8 mouse cellular contexts compared by ENCODE assay signal in genomic region chr1:178317275-178318001, GRCm38 (mm10). TPM values are rescaled to one million over a fixed set of nuclear protein-coding genes. Genes with fewer than 3 reads are reported as not detected.
DNase-seq lines count a peak whose midpoint lies in the region; ATAC-seq and TF ChIP-seq lines count a peak whose summit lies in the region.

No protein-coding gene starts in this region.

- peak overlapping the region; percentile 100 for H3K27ac ChIP-seq in testis, adult 2 months (ENCODE audit: control insufficient read depth, insufficient read depth, low read depth, low read length)
- peak overlapping the region; percentile 100 for H3K27ac ChIP-seq in limb, embryonic 14.5 days (replicated peaks; ENCODE audit: low read depth, low read length)

- H3K36me3 ChIP-seq in testis, adult 2 months (ENCODE audit: control insufficient read depth, insufficient read depth, low read length): no peaks in the 10 kb centered on the region; the same call in 1 of the 2 replicates
- peaks cover 17% of the 10 kb centered on the region for H3K36me3 ChIP-seq in limb, embryonic 14.5 days (ENCODE audit: control insufficient read depth, insufficient read depth, low read length)

- H3K9me3 ChIP-seq in limb, embryonic 14.5 days (ENCODE audit: control insufficient read depth, low read length): no peaks in the 10 kb centered on the region

- H3K27me3 ChIP-seq in testis, adult 2 months (ENCODE audit: control insufficient read depth, insufficient read depth, low read length): no peaks in the 10 kb centered on the region
- H3K27me3 ChIP-seq in limb, embryonic 14.5 days (ENCODE audit: control insufficient read depth, insufficient read depth, low read length): no peaks in the 10 kb centered on the region

- H3K4me3 ChIP-seq in testis, adult 2 months (ENCODE audit: control insufficient read depth, low read depth, low read length): no peak overlapping the region; the same call in 1 of the 2 replicates
- peak overlapping the region; percentile 62 for H3K4me3 ChIP-seq in limb, embryonic 14.5 days (replicated peaks; ENCODE audit: low read length)

- no peaks in the 10 kb centered on the region for H3K4me1 ChIP-seq in testis, adult 2 months (ENCODE audit: control insufficient read depth, insufficient read depth, low read length)
- H3K4me1 ChIP-seq in limb, embryonic 14.5 days (ENCODE audit: control insufficient read depth, insufficient read depth, low read length): peaks cover 16% of the 10 kb centered on the region

- no peak for TF ChIP-seq CTCF in testis, adult 2 months (IDR thresholded peaks at IDR 0.05; ENCODE audit: control insufficient read depth, insufficient read depth, insufficient replicate concordance, low read depth, low read length)

- WGBS in limb, embryonic 14.5 days: 32% methylated on average over 10 of the region's 10 CpGs

- H3K4me2 ChIP-seq in limb, embryonic 14.5 days (replicated peaks; ENCODE audit: low read depth, low read length, severe bottlenecking): peak overlapping the region; percentile 64

- peak; percentile 17 for DNase-seq in embryo, embryonic 10 days (ENCODE audit: low spot score)
- no peak for DNase-seq in embryo, embryonic 10.5 days (ENCODE audit: low spot score)
- no peak for DNase-seq in testis, postnatal 14 days (ENCODE audit: low spot score)
- peak; percentile 54 for DNase-seq in limb, embryonic 14.5 days (ENCODE audit: low spot score)
- DNase-seq in frontal cortex, postnatal 36 days (ENCODE audit: low spot score in 2 of 2): no peak
- no peak for DNase-seq in kidney, postnatal 14 days
- no peak for DNase-seq in lung, adult 18-20 months

- H3K9ac ChIP-seq in limb, embryonic 14.5 days (ENCODE audit: low read depth, low read length, severe bottlenecking): peak overlapping the region; percentile 88

- ATAC-seq in limb, embryonic 14.5 days (ENCODE audit: low FRiP score, low read depth): no peak

- TF ChIP-seq POLR2A in testis, adult 2 months (IDR thresholded peaks at IDR 0.05; ENCODE audit: control insufficient read depth, low read depth, low read length): no peak
- no peak for TF ChIP-seq POLR2A in limb, embryonic 14.5 days (IDR thresholded peaks at IDR 0.05; ENCODE audit: borderline replicate concordance, extremely low read depth, insufficient read depth, insufficient read length)

RNA-seq across cellular contexts. Expression of gene Cox20, which starts 1.5 kb away (rescaled TPM):
- polyA plus RNA-seq in testis, adult 2 months (2012; rRNA removed): 15.3 and 21.8 TPM in 2 replicates
- polyA plus RNA-seq in limb, embryonic 14.5 days (2012; rRNA removed): 53.3 and 72.8 TPM in 2 replicates
- 116 and 118 TPM in 2 replicates for polyA plus RNA-seq in limb, embryonic 14.5 days (2014; fragmentation: Nextera tagmentation; extraction: Ambion mirVana)

RNA-seq across cellular contexts. Expression of gene Hnrnpu, which starts 20.2 kb away (rescaled TPM):
- polyA plus RNA-seq in testis, adult 2 months (2012; rRNA removed): 137 and 147 TPM in 2 replicates
- 246 and 379 TPM in 2 replicates for polyA plus RNA-seq in limb, embryonic 14.5 days (2012; rRNA removed)
- polyA plus RNA-seq in limb, embryonic 14.5 days (2014; fragmentation: Nextera tagmentation; extraction: Ambion mirVana): 393 and 475 TPM in 2 replicates

Comparison
In these comparisons a context has a peak if more than half of its experiments do, and no peak if none do; other contexts are left out.
1. DNase-seq: peak in embryo, embryonic 10 days (single experiment) and limb, embryonic 14.5 days (single experiment); none in embryo, embryonic 10.5 days (single experiment), testis, postnatal 14 days (single experiment), frontal cortex, postnatal 36 days (0 of 2), kidney, postnatal 14 days (single experiment) and lung, adult 18-20 months (0 of 2).